Mouse (Mus musculus) MEL (cell line): ENCODE measurements around the gene Accs.

Source experiments
- CHD1 ChIP-seq: IDR thresholded peaks from 2 replicates; pipeline ENCODE4 v1.6.1; 2012; ENCODE audit warnings: low read depth, mild to moderate bottlenecking, inconsistent platforms, low read length, improper control_type of control experiment
- CHD2 ChIP-seq: IDR thresholded peaks from 2 replicates; pipeline ENCODE4 v1.6.1; 2011; ENCODE audit warnings: low read length, improper control_type of control experiment
- CTCF ChIP-seq, 3 experiments: IDR thresholded peaks in 2 of 3; conservative IDR thresholded peaks in 1 of 3; 2 replicates each; pipeline ENCODE4 v1.5.1; 2011 to 2012; ENCODE audit warnings: low read length in 3 of 3, low read depth in 2 of 3, mild to moderate bottlenecking in 2 of 3, improper control_type of control experiment in 1 of 3, inconsistent platforms in 1 of 3, mixed read lengths in 1 of 3, moderate library complexity in 1 of 3; ENCODE audit not compliant: control insufficient read depth in 1 of 3, insufficient read depth in 1 of 3, poor library complexity in 1 of 3, severe bottlenecking in 1 of 3
- E2F4 ChIP-seq: IDR thresholded peaks from 2 replicates; pipeline ENCODE4 v1.6.1; 2011; ENCODE audit warnings: low read depth, low read length, improper control_type of control experiment, borderline replicate concordance
- ELF1 ChIP-seq: IDR thresholded peaks from 2 replicates; pipeline ENCODE4 v1.6.1; 2014; ENCODE audit warnings: low read depth, mild to moderate bottlenecking, inconsistent platforms, low read length, improper control_type of control experiment, moderate library complexity
- MAFK ChIP-seq: IDR thresholded peaks from 2 replicates; pipeline ENCODE4 v1.6.1; 2011; ENCODE audit warnings: low read depth, mild to moderate bottlenecking, low read length, improper control_type of control experiment, borderline replicate concordance
- POLR2A ChIP-seq, 2 experiments: IDR thresholded peaks; 2 replicates each; pipeline ENCODE4 v1.6.1; 2011 to 2012; ENCODE audit warnings: low read length in 2 of 2, mild to moderate bottlenecking in 2 of 2, control low read depth in 1 of 2, improper control_type of control experiment in 1 of 2, low read depth in 1 of 2, moderate library complexity in 1 of 2; ENCODE audit not compliant: control insufficient read depth in 1 of 2, insufficient read depth in 1 of 2, poor library complexity in 1 of 2
- POLR2AphosphoS5 ChIP-seq: IDR thresholded peaks from 2 replicates; pipeline ENCODE4 v1.6.1; 2012; ENCODE audit warnings: low read depth, borderline replicate concordance, mild to moderate bottlenecking, inconsistent platforms, low read length, moderate library complexity, mixed read lengths
- TBP ChIP-seq: IDR thresholded peaks from 2 replicates; pipeline ENCODE4 v1.8.0; 2011; ENCODE audit warnings: low read depth, low read length, improper control_type of control experiment
- TCF12 ChIP-seq: IDR thresholded peaks from 2 replicates; pipeline ENCODE4 v1.6.1; 2014; ENCODE audit warnings: low read depth, mild to moderate bottlenecking, inconsistent platforms, low read length, improper control_type of control experiment, moderate library complexity
- USF1 ChIP-seq: IDR thresholded peaks from 2 replicates; pipeline ENCODE4 v1.6.1; 2014; ENCODE audit warnings: low read depth, mild to moderate bottlenecking, inconsistent platforms, low read length, improper control_type of control experiment, moderate library complexity
- ZKSCAN1 ChIP-seq: IDR thresholded peaks from 2 replicates; pipeline ENCODE4 v1.6.1; 2012; ENCODE audit warnings: low read depth, mild to moderate bottlenecking, inconsistent platforms, low read length, improper control_type of control experiment, moderate library complexity

DNA sequence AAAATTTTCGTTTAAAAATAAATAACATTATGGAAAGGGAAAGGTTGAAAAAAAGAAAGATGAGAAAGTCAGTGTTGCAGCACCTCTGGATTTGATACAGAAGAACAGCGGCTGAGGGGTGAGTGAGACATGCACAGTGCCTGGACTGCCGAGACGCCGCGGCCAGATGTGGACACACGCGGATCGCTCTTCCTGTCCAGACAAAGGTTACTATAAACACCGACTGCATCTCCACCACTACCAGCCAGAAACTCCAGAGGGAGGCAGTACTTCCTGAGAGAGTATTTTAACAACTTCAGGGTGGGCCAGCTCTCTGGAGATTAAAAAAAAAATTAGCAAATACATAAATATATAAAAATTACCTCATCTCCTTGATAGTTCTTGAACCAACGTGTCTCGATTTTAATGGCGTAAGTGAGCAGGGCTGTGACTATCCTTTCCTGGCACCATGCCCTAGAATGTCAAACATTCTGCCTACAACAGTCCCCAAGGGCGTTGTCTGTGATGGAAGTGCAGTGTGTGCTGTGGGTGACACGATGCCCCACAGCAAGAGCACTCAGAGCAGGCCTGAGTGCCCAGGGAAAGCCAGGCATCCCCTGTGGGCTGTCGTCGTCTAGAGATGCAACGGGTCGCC lies 52.5 kb downstream of the Accs start:
- TF ChIP-seq CHD2: no peak
- TF ChIP-seq CTCF (IDR thresholded peaks at IDR 0.05 in 2 of 3, conservative IDR thresholded peaks at IDR 0.05 in 1 of 3; ENCODE audit: control insufficient read depth in 1 of 3, insufficient read depth in 1 of 3, low read depth in 2 of 3, low read length in 3 of 3, poor library complexity in 1 of 3, severe bottlenecking in 1 of 3): no peak
- no peak for TF ChIP-seq CHD1
- no peak for TF ChIP-seq POLR2A (IDR thresholded peaks at IDR 0.05; ENCODE audit: control insufficient read depth in 1 of 2, insufficient read depth in 1 of 2, low read depth in 1 of 2, low read length in 2 of 2, poor library complexity in 1 of 2)
- TF ChIP-seq ELF1: no peak
- TF ChIP-seq USF1: no peak
- TF ChIP-seq POLR2AphosphoS5: no peak
- no peak for TF ChIP-seq TBP
- TF ChIP-seq MAFK: no peak
- TF ChIP-seq ZKSCAN1: no peak
- TF ChIP-seq E2F4: no peak
- no peak for TF ChIP-seq TCF12
